Mouse (Mus musculus): ENCODE data around the gene Mast1.

- TF ChIP-seq CTCF (IDR thresholded peaks at IDR 0.05; ENCODE audit: low read depth) (no peak), EP300 (IDR thresholded peaks at IDR 0.05; ENCODE audit: low read depth) (no peak)
Measured at GRCm38 (mm10) chr8:84981644-84982498, 44.7 kb upstream of the Mast1 start.
